Mouse (Mus musculus): ENCODE measurements around the gene Smarca1.

Smarca1 gene

DNA sequence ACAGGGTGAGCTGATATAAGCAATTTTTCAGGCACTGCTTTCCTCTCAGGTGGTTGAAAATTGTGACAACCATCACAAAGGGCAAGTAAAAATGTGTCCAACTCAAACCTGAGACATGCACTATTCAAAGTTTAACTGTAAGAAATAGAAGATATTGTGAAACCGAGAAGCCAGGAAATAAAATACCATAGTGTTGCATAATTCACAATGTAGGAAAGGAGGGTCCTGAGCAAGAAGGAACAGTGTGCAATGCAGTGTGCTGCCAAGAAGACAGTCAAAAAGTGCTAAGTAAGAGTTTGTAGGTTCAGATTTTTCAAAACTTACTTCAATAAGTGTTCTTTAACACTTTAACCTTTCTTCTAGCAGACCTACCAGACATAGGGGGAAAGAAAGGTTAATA is 128.3 kb downstream of the Smarca1 start:
- DNase-seq (ENCODE audit: low spot score) = no peak

DNA sequence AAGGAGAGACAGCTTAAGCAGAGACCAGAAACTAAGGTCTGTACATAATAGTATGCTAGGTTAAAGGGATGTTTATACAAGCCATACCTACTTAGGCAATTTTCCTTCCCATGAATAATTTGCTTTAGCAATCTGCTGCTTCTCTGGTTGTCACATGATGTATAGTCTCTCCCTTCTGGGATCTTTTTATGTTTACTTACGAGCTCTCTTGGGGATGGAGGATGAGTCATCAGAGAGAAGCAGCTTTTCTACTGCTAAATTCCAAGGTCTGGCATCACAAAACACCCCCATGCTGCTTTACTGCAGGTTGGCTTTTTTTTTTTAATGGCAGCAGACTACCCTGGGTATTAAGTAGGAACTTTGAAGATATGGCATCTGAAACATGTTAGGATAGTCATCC is 132.6 kb downstream of the Smarca1 start:
- DNase-seq (ENCODE audit: low spot score) = no peak

All from ovary, postnatal 36 days (tissue).